Mouse (Mus musculus) heart, embryonic 14.5 days (tissue): ENCODE results near the gene Cyth1. TPM values are rescaled to one million over a fixed set of nuclear protein-coding genes. Genes with fewer than 3 reads are reported as not detected.

ENCODE experiments used
- ATAC-seq: fragments of 200-750 bp; cut with Nextera tagmentation; 2 replicates; pipeline ENCODE4 v1.8.0; 2017; ENCODE audit warnings: low read depth, moderate TSS enrichment; ENCODE audit not compliant: insufficient number of reproducible peaks, insufficient read depth, low FRiP score
- H3K27ac ChIP-seq, 2 experiments: fragments of 200-500 bp in 1 of 2; fragments of 300-500 bp in 1 of 2; sonication (generic) in 1 of 2; replicated peaks in 1 of 2; 2 replicates each; pipeline ENCODE4 v1.5.1; 2012 to 2014; ENCODE audit warnings: low read depth in 2 of 2, low read length in 2 of 2, control low read depth in 1 of 2, mild to moderate bottlenecking in 1 of 2, mixed read lengths in 1 of 2; ENCODE audit not compliant: control insufficient read depth in 1 of 2, insufficient read depth in 1 of 2
- H3K27me3 ChIP-seq: fragments of 300-500 bp; sonication (generic); 2 replicates; pipeline ENCODE4 v1.6.1; 2014; ENCODE audit warnings: mild to moderate bottlenecking, low read length, control low read depth; ENCODE audit not compliant: control insufficient read depth, insufficient read depth
- H3K36me3 ChIP-seq: fragments of 300-500 bp; sonication (generic); 2 replicates; pipeline ENCODE4 v1.6.1; 2014; ENCODE audit warnings: mild to moderate bottlenecking, control low read depth, low read length, mixed read lengths; ENCODE audit not compliant: control insufficient read depth, insufficient read depth
- H3K4me1 ChIP-seq, 2 experiments: fragments of 200-500 bp in 1 of 2; fragments of 300-500 bp in 1 of 2; sonication (generic) in 1 of 2; 2 replicates each; pipeline ENCODE4 v1.6.1; 2012 to 2014; ENCODE audit warnings: low read length in 2 of 2, control low read depth in 1 of 2, mixed read lengths in 1 of 2; ENCODE audit not compliant: control insufficient read depth in 2 of 2, insufficient read depth in 2 of 2
- H3K4me2 ChIP-seq: fragments of 300-500 bp; sonication (generic); 2 replicates; pipeline ENCODE4 v1.6.1; 2014; ENCODE audit warnings: mild to moderate bottlenecking, low read length
- H3K4me3 ChIP-seq, 2 experiments: fragments of 200-500 bp in 1 of 2; fragments of 300-500 bp in 1 of 2; sonication (generic) in 1 of 2; 2 replicates each; pipeline ENCODE4 v1.5.1; 2012 to 2014; ENCODE audit warnings: low read length in 2 of 2, mild to moderate bottlenecking in 2 of 2, control low read depth in 1 of 2, low read depth in 1 of 2, moderate library complexity in 1 of 2; ENCODE audit not compliant: control insufficient read depth in 1 of 2, insufficient read depth in 1 of 2
- H3K9ac ChIP-seq: fragments of 300-500 bp; sonication (generic); 2 replicates; pipeline ENCODE4 v1.6.1; 2014; ENCODE audit warnings: mild to moderate bottlenecking, low read length
- H3K9me3 ChIP-seq: fragments of 300-500 bp; sonication (generic); 2 replicates; pipeline ENCODE4 v1.6.1; 2016; ENCODE audit warnings: low read length, control low read depth; ENCODE audit not compliant: control insufficient read depth
- WGBS: fragments of 180-500 bp; shearing (Covaris S2); extraction: QIAGEN DNeasy Blood & Tissue Kit; methylation state at CpG from one replicate; pipeline ENCODE4 v1.1.7; 2014; 5-methylcytosine and 5-hydroxymethylcytosine counted together
- polyA plus RNA-seq: library from polyadenylated mRNA; unstranded; fragments of >200 nt; fragmentation: Nextera tagmentation; extraction: Ambion mirVana; gene quantifications from 2 replicates; pipeline ENCODE4 v1.2.1, GENCODE M21; 2014

Gene Cyth1
- polyA plus RNA-seq, 1 experiment from 2014 or later, result 15.9 TPM

DNA sequence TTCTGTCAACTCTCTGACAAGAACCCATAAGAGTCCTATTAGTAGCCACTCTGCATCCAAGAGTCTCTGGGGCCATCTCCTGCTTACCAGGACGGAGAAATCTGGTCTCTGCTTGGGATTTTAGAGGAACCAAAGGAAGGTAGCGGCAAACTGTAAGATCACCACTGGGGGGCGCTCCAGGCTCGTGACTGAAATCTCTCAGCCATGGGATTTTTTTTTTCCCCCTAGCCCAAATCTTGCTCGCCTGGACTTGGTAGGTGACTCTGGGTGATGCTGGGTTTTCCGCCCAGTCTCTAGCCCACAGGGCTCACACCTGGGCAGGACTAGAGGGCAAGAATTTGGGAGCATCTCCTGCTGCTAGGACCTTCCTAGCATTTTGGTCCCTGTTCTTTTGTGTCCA is 164.6 kb downstream of the Cyth1 start:
- Histone ChIP-seq H3K27me3 (no peaks in the 10 kb centered on the region), H3K4me3 (no peak overlapping the region), H3K36me3 (no peaks in the 10 kb centered on the region), H3K4me2 (no peak overlapping the region), H3K27ac (no peak overlapping the region), H3K4me1 (peaks cover 5 to 10% of the 10 kb centered on the region in 2 experiments; a peak in 3 of 4 replicates), H3K9me3 (no peaks in the 10 kb centered on the region), H3K9ac (no peak overlapping the region)
- ATAC-seq, result no peak
- WGBS, result 6% methylated on average over 6 of the region's 6 CpGs

DNA sequence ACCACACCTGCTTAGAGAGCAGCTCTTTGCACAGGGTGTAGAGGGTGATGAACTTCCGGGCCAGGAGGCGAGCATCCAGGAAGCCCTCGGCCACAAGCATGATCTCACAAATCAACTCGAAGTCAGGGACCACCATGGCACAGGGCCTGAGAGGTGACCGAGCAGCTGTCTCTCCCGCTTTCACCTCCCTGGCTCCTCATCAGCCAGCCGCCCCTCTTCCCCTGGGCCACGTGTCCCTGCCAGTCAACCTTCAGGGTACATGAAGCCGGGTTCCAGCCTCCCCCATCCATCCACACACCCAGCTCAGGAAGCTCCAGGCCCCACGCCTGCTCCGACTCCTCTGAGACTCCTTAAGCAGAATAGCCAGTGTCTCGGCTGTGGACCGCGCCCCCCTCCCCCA is 166.1 kb downstream of the Cyth1 start:
- no peak for ATAC-seq
- Histone ChIP-seq H3K27me3 (no peaks in the 10 kb centered on the region), H3K9ac (no peak overlapping the region), H3K27ac (no peak overlapping the region), H3K4me3 (no peak overlapping the region), H3K4me1 (peaks cover 5 to 10% of the 10 kb centered on the region in 2 experiments; a peak in 3 of 4 replicates), H3K9me3 (no peaks in the 10 kb centered on the region), H3K4me2 (no peak overlapping the region), H3K36me3 (no peaks in the 10 kb centered on the region)
- WGBS, result 79% methylated on average over 14 of the region's 14 CpGs

Other genes with a start within 250 kb of the Cyth1 start
- 0.11 and 0.23 TPM in 2 replicates for gene Dnah17, start 118.0 kb downstream of the Cyth1 start, polyA plus RNA-seq
- 9.1 and 11.5 TPM in 2 replicates for gene Usp36, start 41.7 kb upstream of the Cyth1 start, polyA plus RNA-seq
- 0.28 and 0.45 TPM in 2 replicates for gene Cep295nl, start 93.9 kb upstream of the Cyth1 start, polyA plus RNA-seq
- gene Timp2, start 107.1 kb upstream of the Cyth1 start, polyA plus RNA-seq, result 87.6 and 99.2 TPM in 2 replicates
- 7.2 and 12.7 TPM in 2 replicates for gene Lgals3bp, start 153.5 kb upstream of the Cyth1 start, polyA plus RNA-seq
- 12.0 and 19.2 TPM in 2 replicates for gene Cant1, start 170.5 kb upstream of the Cyth1 start, polyA plus RNA-seq
- 7.3 and 7.5 TPM in 2 replicates for gene C1qtnf1, start 179.6 kb upstream of the Cyth1 start, polyA plus RNA-seq
- 3.1 and 4.8 TPM in 2 replicates for gene Engase, start 228.2 kb upstream of the Cyth1 start, polyA plus RNA-seq